Mouse (Mus musculus) 416B (cell line): ENCODE results near the gene Nav2.

Experiments
- DNase-seq: peaks from one replicate; pipeline ENCODE4 v3.0.0; 2011; ENCODE audit warnings: low read depth

Gene Nav2

GRCm38 (mm10) chr7:49400463-49400862, 491.9 kb downstream of the Nav2 start:
- no peak for DNase-seq

- DNase-seq: no peak
Measured at GRCm38 (mm10) chr7:49402526-49402925, 494.0 kb downstream of the Nav2 start.

GRCm38 (mm10) chr7:49407688-49408087, 499.2 kb downstream of the Nav2 start:
- no peak for DNase-seq

- DNase-seq: no peak
Measured at GRCm38 (mm10) chr7:49408625-49409024, 500.1 kb downstream of the Nav2 start.

- DNase-seq: no peak
Measured at GRCm38 (mm10) chr7:49409265-49409664, 500.7 kb downstream of the Nav2 start.

GRCm38 (mm10) chr7:49410188-49410587, 501.7 kb downstream of the Nav2 start:
- DNase-seq: no peak

- no peak for DNase-seq
Measured at GRCm38 (mm10) chr7:49410892-49411291, 502.4 kb downstream of the Nav2 start.

- no peak for DNase-seq
Measured at GRCm38 (mm10) chr7:49411803-49412202, 503.3 kb downstream of the Nav2 start.

- DNase-seq: no peak
Measured at GRCm38 (mm10) chr7:49415131-49415530, 506.6 kb downstream of the Nav2 start.

- DNase-seq: no peak
Measured at GRCm38 (mm10) chr7:49415716-49416115, 507.2 kb downstream of the Nav2 start.

GRCm38 (mm10) chr7:49418841-49419240, 510.3 kb downstream of the Nav2 start:
- DNase-seq: no peak

GRCm38 (mm10) chr7:49420139-49420802, 511.8 kb downstream of the Nav2 start:
- no peak for DNase-seq

- DNase-seq: no peak
Measured at GRCm38 (mm10) chr7:49421261-49421660, 512.7 kb downstream of the Nav2 start.

GRCm38 (mm10) chr7:49423943-49424342, 515.4 kb downstream of the Nav2 start:
- DNase-seq: no peak

GRCm38 (mm10) chr7:49426060-49426459, 517.5 kb downstream of the Nav2 start:
- DNase-seq: peak; percentile 36

GRCm38 (mm10) chr7:49427843-49428242, 519.3 kb downstream of the Nav2 start:
- DNase-seq: peak; percentile 46

- DNase-seq: peak; percentile 37
Measured at GRCm38 (mm10) chr7:49428947-49429346, 520.4 kb downstream of the Nav2 start.

- DNase-seq: no peak
Measured at GRCm38 (mm10) chr7:49430808-49431207, 522.3 kb downstream of the Nav2 start.

GRCm38 (mm10) chr7:49433945-49434344, 525.4 kb downstream of the Nav2 start:
- no peak for DNase-seq

- DNase-seq: no peak
Measured at GRCm38 (mm10) chr7:49436492-49436891, 528.0 kb downstream of the Nav2 start.

GRCm38 (mm10) chr7:49437901-49438300, 529.4 kb downstream of the Nav2 start:
- DNase-seq: no peak

- no peak for DNase-seq
Measured at GRCm38 (mm10) chr7:49439136-49439535, 530.6 kb downstream of the Nav2 start.

GRCm38 (mm10) chr7:49440333-49440969, 531.9 kb downstream of the Nav2 start:
- DNase-seq: no peak

- no peak for DNase-seq
Measured at GRCm38 (mm10) chr7:49442174-49442573, 533.7 kb downstream of the Nav2 start.
